Mouse (Mus musculus) C2C12 (cell line): ENCODE measurements around the gene Fat2. TPM values are rescaled to one million over a fixed set of nuclear protein-coding genes. Genes with fewer than 3 reads are reported as not detected.

ENCODE experiments used
- H3K27me3 ChIP-seq: one replicate; pipeline ENCODE4 v1.6.1; 2011; ENCODE audit not compliant: control insufficient read depth, insufficient read depth, insufficient read length
- H3K36me3 ChIP-seq: one replicate; pipeline ENCODE4 v1.6.1; 2011; ENCODE audit not compliant: control insufficient read depth, insufficient read depth
- H3K4me3 ChIP-seq: one replicate; pipeline ENCODE4 v1.5.1; 2011; ENCODE audit warnings: mild to moderate bottlenecking, control low read depth; ENCODE audit not compliant: poor library complexity, insufficient read depth, severe bottlenecking
- H3K79me2 ChIP-seq: one replicate; pipeline ENCODE4 v1.6.1; 2011; ENCODE audit not compliant: control insufficient read depth, insufficient read depth
- H3K79me3 ChIP-seq: one replicate; pipeline ENCODE4 v1.6.1; 2011; ENCODE audit warnings: low read depth, control low read depth
- H3ac ChIP-seq: one replicate; pipeline ENCODE3; 2011; ENCODE audit warnings: low read depth; ENCODE audit not compliant: control insufficient read depth, insufficient read length
- CEBPB ChIP-seq: IDR thresholded peaks from one replicate; pipeline ENCODE4 v1.6.1; 2011; ENCODE audit warnings: low read depth, mild to moderate bottlenecking, control low read depth, moderate library complexity
- CTCF ChIP-seq: IDR thresholded peaks from one replicate; pipeline ENCODE4 v1.5.1; 2011; ENCODE audit not compliant: control insufficient read depth, insufficient read depth, insufficient read length
- FOSL1 ChIP-seq: IDR thresholded peaks from one replicate; pipeline ENCODE4 v1.8.0; 2011; ENCODE audit warnings: mild to moderate bottlenecking, low read length; ENCODE audit not compliant: poor library complexity, insufficient read depth, severe bottlenecking
- MAX ChIP-seq: IDR thresholded peaks from one replicate; pipeline ENCODE4 v1.6.1; 2011; ENCODE audit warnings: mild to moderate bottlenecking, control low read depth
- MYOD1 ChIP-seq: IDR thresholded peaks from one replicate; pipeline ENCODE4 v1.6.1; 2011; ENCODE audit warnings: low read depth; ENCODE audit not compliant: control insufficient read depth, insufficient read length
- MYOG ChIP-seq: IDR thresholded peaks from one replicate; pipeline ENCODE4 v1.6.1; 2011; ENCODE audit not compliant: control insufficient read depth, insufficient read length; ENCODE audit errors: extremely low read depth
- USF1 ChIP-seq: IDR thresholded peaks from one replicate; pipeline ENCODE4 v1.6.1; 2011; ENCODE audit warnings: low read depth, mild to moderate bottlenecking, control low read depth, moderate library complexity
- polyA plus RNA-seq: library from polyadenylated mRNA; unstranded; fragments of >200 nt; fragmentation: generic; extraction: Trizol; gene quantifications from one replicate; pipeline ENCODE4 v1.2.1, GENCODE M21; 2012; ENCODE audit warnings: missing spikeins

Fat2 gene
- polyA plus RNA-seq, 1 experiment: 0.19 TPM

- no peaks in the 10 kb centered on the region for H3K36me3 ChIP-seq
- H3K79me2 ChIP-seq: no peaks in the 10 kb centered on the region
- no peak overlapping the region for H3K4me3 ChIP-seq
- H3K27me3 ChIP-seq: no peaks in the 10 kb centered on the region
- TF ChIP-seq CTCF (no peak), MYOD1 (no peak)
- H3ac ChIP-seq: no peak overlapping the region
- H3K79me3 ChIP-seq: no peaks in the 10 kb centered on the region
Observed at GRCm38 (mm10) chr11:55216061-55216460, 120.3 kb downstream of the Fat2 start.

GRCm38 (mm10) chr11:55214978-55215377 is 121.4 kb downstream of the Fat2 start:
- no peak overlapping the region for H3ac ChIP-seq
- no peaks in the 10 kb centered on the region for H3K79me3 ChIP-seq
- H3K4me3 ChIP-seq: no peak overlapping the region
- no peaks in the 10 kb centered on the region for H3K36me3 ChIP-seq
- H3K27me3 ChIP-seq: no peaks in the 10 kb centered on the region
- no peaks in the 10 kb centered on the region for H3K79me2 ChIP-seq
- TF ChIP-seq MAX: no peak
- TF ChIP-seq USF1: no peak
- no peak for TF ChIP-seq CTCF
- TF ChIP-seq CEBPB: no peak
- no peak for TF ChIP-seq MYOD1
- TF ChIP-seq FOSL1: no peak
- no peak for TF ChIP-seq MYOG

GRCm38 (mm10) chr11:55214161-55214560 is 122.2 kb downstream of the Fat2 start:
- Histone ChIP-seq H3K36me3 (no peaks in the 10 kb centered on the region), H3ac (no peak overlapping the region), H3K4me3 (no peak overlapping the region), H3K27me3 (no peaks in the 10 kb centered on the region), H3K79me3 (no peaks in the 10 kb centered on the region), H3K79me2 (no peaks in the 10 kb centered on the region)
- TF ChIP-seq MYOD1 (no peak), MAX (no peak), CEBPB (no peak), USF1 (no peak)

GRCm38 (mm10) chr11:55213518-55213917 is 122.8 kb downstream of the Fat2 start:
- no peaks in the 10 kb centered on the region for H3K27me3 ChIP-seq
- TF ChIP-seq MAX: no peak
- TF ChIP-seq MYOG: no peak
- TF ChIP-seq CTCF: no peak
- no peak for TF ChIP-seq MYOD1
- no peak for TF ChIP-seq USF1
- no peak for TF ChIP-seq FOSL1
- H3ac ChIP-seq: no peak overlapping the region
- no peaks in the 10 kb centered on the region for H3K79me2 ChIP-seq
- H3K36me3 ChIP-seq: no peaks in the 10 kb centered on the region
- H3K4me3 ChIP-seq: no peak overlapping the region
- H3K79me3 ChIP-seq: no peaks in the 10 kb centered on the region

GRCm38 (mm10) chr11:55209626-55210353 is 126.6 kb downstream of the Fat2 start:
- Histone ChIP-seq H3K36me3 (no peaks in the 10 kb centered on the region), H3K4me3 (no peak overlapping the region), H3K79me2 (peaks cover 7% of the 10 kb centered on the region), H3K79me3 (no peaks in the 10 kb centered on the region), H3ac (no peak overlapping the region), H3K27me3 (no peaks in the 10 kb centered on the region)
- TF ChIP-seq MAX: no peak

- Histone ChIP-seq H3ac (no peak overlapping the region), H3K79me3 (no peaks in the 10 kb centered on the region), H3K4me3 (no peak overlapping the region), H3K27me3 (no peaks in the 10 kb centered on the region), H3K36me3 (no peaks in the 10 kb centered on the region), H3K79me2 (peaks cover 12% of the 10 kb centered on the region)
- TF ChIP-seq MYOD1: no peak
- TF ChIP-seq FOSL1: no peak
- TF ChIP-seq MAX: no peak
- TF ChIP-seq CTCF: no peak
- no peak for TF ChIP-seq USF1
- TF ChIP-seq MYOG: no peak
- no peak for TF ChIP-seq CEBPB
Observed at GRCm38 (mm10) chr11:55209032-55209431, 127.3 kb downstream of the Fat2 start.
